Comparison of ENCODE assay signal across 15 mouse cellular contexts in the genomic region with DNA sequence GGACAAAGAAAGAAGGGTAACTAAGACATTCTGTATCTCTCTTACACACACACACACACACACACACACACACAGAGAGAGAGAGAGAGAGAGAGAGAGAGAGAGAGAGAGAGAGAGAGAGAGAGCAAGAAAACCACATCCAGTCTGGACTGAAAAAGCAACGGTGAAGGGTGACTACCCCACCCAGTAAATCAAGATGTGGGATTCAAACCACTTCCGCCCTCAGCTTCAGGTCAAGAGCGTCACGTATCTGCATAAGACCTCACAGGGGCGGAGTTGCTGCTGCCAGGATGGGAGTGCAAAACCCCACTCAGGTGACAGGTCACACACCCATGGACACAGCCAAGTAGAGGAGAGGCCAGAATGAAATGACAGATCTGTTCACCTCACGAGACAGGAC.
A peak's percentile ranks its signal among the peaks of the same experiment; 100 is the strongest.
DNase-seq lines count a peak whose midpoint lies in the region; ATAC-seq lines count a peak whose summit lies in the region.
"Had no signal": no experiment of that assay in that cellular context is flagged by ENCODE, and none has a peak within 500 bp of the region (broad histone marks: within the 10 kb centered on the region; RNA-seq: fewer than 3 reads in every experiment).

No protein-coding gene starts in this region.

- peak; percentile 54 for DNase-seq in lung, postnatal 36 days
- DNase-seq in lung, postnatal 10 days: no peak
- DNase-seq in spleen, adult 18-20 months: peak; percentile 59 to 66
- peak; percentile 55 to 63 for DNase-seq in thymus, postnatal 36 days
- DNase-seq in hindbrain, embryonic 11.5 days (ENCODE audit: low spot score): no peak
- DNase-seq in ovary, postnatal 10 days (ENCODE audit: low spot score): no peak
- DNase-seq: adrenal gland, postnatal 14 days; cerebellum, adult 18-20 months; right cerebral cortex, postnatal 4 days had no signal

- peak; percentile 30 to 45; a peak in 3 of 4 replicates for ATAC-seq in hematopoietic stem cell, adult 5-6 weeks (replicated peaks in 1 of 2; ENCODE audit: insufficient read depth in 1 of 2, low FRiP score in 2 of 2, low TSS enrichment in 1 of 2, low read depth in 1 of 2, poor library complexity in 2 of 2, severe bottlenecking in 2 of 2)
- ATAC-seq in hindbrain, embryonic 13.5 days (ENCODE audit: low FRiP score): no peak
- no peak for ATAC-seq in hindbrain, embryonic 11.5 days (ENCODE audit: low FRiP score)
- ATAC-seq: intestine, embryonic 16.5 days; liver, embryonic 12.5 days had no signal

- no peaks in the 10 kb centered on the region for H3K9me3 ChIP-seq in hindbrain, embryonic 13.5 days
- H3K9me3 ChIP-seq in hindbrain, embryonic 11.5 days (ENCODE audit: control insufficient read depth, low read length): no peaks in the 10 kb centered on the region
- H3K9me3 ChIP-seq: liver, embryonic 12.5 days had no signal

- no peak overlapping the region for H3K4me3 ChIP-seq in hindbrain, embryonic 13.5 days
- H3K4me3 ChIP-seq in hindbrain, embryonic 11.5 days (ENCODE audit: low read depth, low read length): no peak overlapping the region
- H3K4me3 ChIP-seq: erythroblast, embryonic 14.5 days; liver, embryonic 12.5 days had no signal

- H3K36me3 ChIP-seq in hindbrain, embryonic 13.5 days: no peaks in the 10 kb centered on the region
- no peaks in the 10 kb centered on the region for H3K36me3 ChIP-seq in hindbrain, embryonic 11.5 days (ENCODE audit: control insufficient read depth, insufficient read depth, low read length)
- H3K36me3 ChIP-seq: liver, embryonic 12.5 days had no signal

- H3K4me1 ChIP-seq in hindbrain, embryonic 13.5 days (replicated peaks): peaks cover 25% of the 10 kb centered on the region
- H3K4me1 ChIP-seq in hindbrain, embryonic 11.5 days (replicated peaks; ENCODE audit: control insufficient read depth, insufficient read depth, low read length): no peaks in the 10 kb centered on the region

- H3K27me3 ChIP-seq in hindbrain, embryonic 13.5 days: peaks cover 18% of the 10 kb centered on the region; the same call in 1 of the 2 replicates
- no peaks in the 10 kb centered on the region for H3K27me3 ChIP-seq in hindbrain, embryonic 11.5 days (ENCODE audit: control insufficient read depth, insufficient read depth, low read length)

- WGBS in hindbrain, embryonic 13.5 days: 85% methylated on average over 6 of the region's 6 CpGs
- 90% methylated on average over 6 of the region's 6 CpGs for whole genome bisulfite sequencing in hindbrain, embryonic 11.5 days

- H3K4me2 ChIP-seq in hindbrain, embryonic 13.5 days: no peak overlapping the region
- H3K4me2 ChIP-seq in hindbrain, embryonic 11.5 days (replicated peaks; ENCODE audit: low read depth, low read length): no peak overlapping the region
- H3K4me2 ChIP-seq: liver, embryonic 12.5 days had no signal

- no peak overlapping the region for H3K27ac ChIP-seq in hindbrain, embryonic 13.5 days
- no peak overlapping the region for H3K27ac ChIP-seq in hindbrain, embryonic 11.5 days (ENCODE audit: low read depth, low read length)
- H3K27ac ChIP-seq: liver, embryonic 12.5 days; macrophage had no signal

- no peak overlapping the region for H3K9ac ChIP-seq in hindbrain, embryonic 13.5 days
- no peak overlapping the region for H3K9ac ChIP-seq in hindbrain, embryonic 11.5 days (ENCODE audit: low read depth, low read length)
- H3K9ac ChIP-seq: liver, embryonic 12.5 days had no signal

Comparison
In these comparisons a context has a peak if more than half of its experiments do, and no peak if none do; other contexts are left out.
1. DNase-seq: peak in lung, postnatal 36 days (single experiment), spleen, adult 18-20 months (2 of 2) and thymus, postnatal 36 days (2 of 2); none in lung, postnatal 10 days (single experiment), hindbrain, embryonic 11.5 days (single experiment) and ovary, postnatal 10 days (single experiment).
2. ATAC-seq: peak in hematopoietic stem cell, adult 5-6 weeks (2 of 2); none in hindbrain, embryonic 13.5 days (single experiment) and hindbrain, embryonic 11.5 days (single experiment).